Mouse (Mus musculus): ENCODE results near the gene Irgq.

GRCm38 (mm10) chr7:24533031-24533571 is 2.6 kb downstream of the Irgq start:
- no peak for TF ChIP-seq EP300 (IDR thresholded peaks at IDR 0.05; ENCODE audit: low read depth)
- TF ChIP-seq CTCF (IDR thresholded peaks at IDR 0.05; ENCODE audit: low read depth) = no peak

All from heart, postnatal 0 days (tissue).